Mouse (Mus musculus): ENCODE measurements around the gene Gipc2. TPM values are rescaled to one million over a fixed set of nuclear protein-coding genes. Genes with fewer than 3 reads are reported as not detected.
A peak's percentile ranks its signal among the peaks of the same experiment; 100 is the strongest.
"Not testable (repeated sequence)": the region's sequence is repeated elsewhere in the genome, so short reads cannot be mapped to it uniquely, and the experiment has no call there.

The Gipc2 gene
- polyA plus RNA-seq, 1 experiment from 2014 or later: 17.8 TPM

GRCm38 (mm10) chr3:152204577-152204976 lies 38.5 kb upstream of the Gipc2 start:
- ATAC-seq (ENCODE audit: low read depth): no peak
- no peak overlapping the region for H3K4me2 ChIP-seq (ENCODE audit: low read depth, low read length)
- WGBS (ENCODE audit: insufficient replicate concordance): 60% methylated on average over 3 of the region's 3 CpGs
- peaks cover 13% of the 10 kb centered on the region for H3K4me1 ChIP-seq (ENCODE audit: control insufficient read depth, low read depth, low read length)
- no peaks in the 10 kb centered on the region; the same call in 1 of the 2 replicates for H3K36me3 ChIP-seq (ENCODE audit: control insufficient read depth, insufficient read depth)
- no peaks in the 10 kb centered on the region for H3K9me3 ChIP-seq (replicated peaks; ENCODE audit: control insufficient read depth, low read length)
- H3K27me3 ChIP-seq (ENCODE audit: control insufficient read depth, insufficient read depth, low read depth, low read length): no peaks in the 10 kb centered on the region
- no peak overlapping the region for H3K4me3 ChIP-seq (ENCODE audit: low read depth, low read length)
- no peak overlapping the region for H3K9ac ChIP-seq (ENCODE audit: low read depth, low read length)
- H3K27ac ChIP-seq (ENCODE audit: low read length): no peak overlapping the region

- ATAC-seq (ENCODE audit: low read depth): no peak
- H3K27ac ChIP-seq (ENCODE audit: low read length): no peak overlapping the region
- H3K27me3 ChIP-seq (ENCODE audit: control insufficient read depth, insufficient read depth, low read depth, low read length): no peaks in the 10 kb centered on the region
- H3K4me2 ChIP-seq (ENCODE audit: low read depth, low read length): no peak overlapping the region
- H3K9me3 ChIP-seq (replicated peaks; ENCODE audit: control insufficient read depth, low read length): no peaks in the 10 kb centered on the region
- WGBS (ENCODE audit: insufficient replicate concordance): 36% methylated on average over 3 of the region's 3 CpGs
- H3K9ac ChIP-seq (ENCODE audit: low read depth, low read length): no peak overlapping the region
- H3K4me3 ChIP-seq (ENCODE audit: low read depth, low read length): no peak overlapping the region
- H3K4me1 ChIP-seq (ENCODE audit: control insufficient read depth, low read depth, low read length): peaks cover 15% of the 10 kb centered on the region
- no peaks in the 10 kb centered on the region; the same call in 1 of the 2 replicates for H3K36me3 ChIP-seq (ENCODE audit: control insufficient read depth, insufficient read depth)
These were observed 38.0 kb upstream of the Gipc2 start for GRCm38 (mm10) chr3:152203996-152204395.

- Histone ChIP-seq H3K27me3 (ENCODE audit: control insufficient read depth, insufficient read depth, low read depth, low read length) (no peaks in the 10 kb centered on the region), H3K4me1 (ENCODE audit: control insufficient read depth, low read depth, low read length) (peaks cover 11% of the 10 kb centered on the region), H3K27ac (ENCODE audit: low read length) (no peak overlapping the region), H3K9ac (ENCODE audit: low read depth, low read length) (no peak overlapping the region), H3K36me3 (ENCODE audit: control insufficient read depth, insufficient read depth) (no peaks in the 10 kb centered on the region; the same call in 1 of the 2 replicates), H3K4me2 (ENCODE audit: low read depth, low read length) (no peak overlapping the region), H3K9me3 (replicated peaks; ENCODE audit: control insufficient read depth, low read length) (no peaks in the 10 kb centered on the region), H3K4me3 (ENCODE audit: low read depth, low read length) (no peak overlapping the region)
- WGBS (ENCODE audit: insufficient replicate concordance): 63% methylated on average over 6 of the region's 6 CpGs
- no peak for ATAC-seq (ENCODE audit: low read depth)
These were observed 37.4 kb upstream of the Gipc2 start for GRCm38 (mm10) chr3:152203411-152203810.

- H3K9me3 ChIP-seq (replicated peaks; ENCODE audit: control insufficient read depth, low read length): no peaks in the 10 kb centered on the region
- no peak overlapping the region for H3K4me2 ChIP-seq (ENCODE audit: low read depth, low read length)
- no peaks in the 10 kb centered on the region for H3K27me3 ChIP-seq (ENCODE audit: control insufficient read depth, insufficient read depth, low read depth, low read length)
- H3K4me1 ChIP-seq (ENCODE audit: control insufficient read depth, low read depth, low read length): peaks cover 6% of the 10 kb centered on the region
- H3K4me3 ChIP-seq (ENCODE audit: low read depth, low read length): no peak overlapping the region
- no peak overlapping the region for H3K27ac ChIP-seq (ENCODE audit: low read length)
- ATAC-seq (ENCODE audit: low read depth): no peak
- no peaks in the 10 kb centered on the region; the same call in 1 of the 2 replicates for H3K36me3 ChIP-seq (ENCODE audit: control insufficient read depth, insufficient read depth)
- H3K9ac ChIP-seq (ENCODE audit: low read depth, low read length): no peak overlapping the region
These were observed 36.9 kb upstream of the Gipc2 start for GRCm38 (mm10) chr3:152202942-152203341.

GRCm38 (mm10) chr3:152201651-152202050 lies 35.6 kb upstream of the Gipc2 start:
- no peak for ATAC-seq (ENCODE audit: low read depth)
- Histone ChIP-seq H3K4me3 (ENCODE audit: low read depth, low read length) (no peak overlapping the region), H3K36me3 (ENCODE audit: control insufficient read depth, insufficient read depth) (no peaks in the 10 kb centered on the region; the same call in 1 of the 2 replicates), H3K27ac (ENCODE audit: low read length) (peak overlapping the region; percentile 79), H3K4me2 (ENCODE audit: low read depth, low read length) (no peak overlapping the region), H3K27me3 (ENCODE audit: control insufficient read depth, insufficient read depth, low read depth, low read length) (no peaks in the 10 kb centered on the region), H3K9ac (ENCODE audit: low read depth, low read length) (no peak overlapping the region), H3K9me3 (replicated peaks; ENCODE audit: control insufficient read depth, low read length) (no peaks in the 10 kb centered on the region), H3K4me1 (ENCODE audit: control insufficient read depth, low read depth, low read length) (peaks cover 3% of the 10 kb centered on the region; the same call in 1 of the 2 replicates)
- 82% methylated on average over 2 of the region's 2 CpGs for WGBS (ENCODE audit: insufficient replicate concordance)

GRCm38 (mm10) chr3:152201181-152201580 lies 35.2 kb upstream of the Gipc2 start:
- no peak overlapping the region for H3K4me2 ChIP-seq (ENCODE audit: low read depth, low read length)
- H3K27ac ChIP-seq (ENCODE audit: low read length): peak overlapping the region; percentile 79

GRCm38 (mm10) chr3:152199125-152199524 lies 33.1 kb upstream of the Gipc2 start:
- H3K27ac ChIP-seq (ENCODE audit: low read length): no peak overlapping the region; the same call in 1 of the 2 replicates
- no peak overlapping the region for H3K9ac ChIP-seq (ENCODE audit: low read depth, low read length)
- peak overlapping the region; percentile 31 for H3K4me3 ChIP-seq (ENCODE audit: low read depth, low read length)
- H3K4me2 ChIP-seq (ENCODE audit: low read depth, low read length): peak overlapping the region; percentile 46
- no peaks in the 10 kb centered on the region; the same call in 1 of the 2 replicates for H3K36me3 ChIP-seq (ENCODE audit: control insufficient read depth, insufficient read depth)
- no peak for ATAC-seq (ENCODE audit: low read depth)
- no peaks in the 10 kb centered on the region for H3K9me3 ChIP-seq (replicated peaks; ENCODE audit: control insufficient read depth, low read length)
- peaks cover 3% of the 10 kb centered on the region; the same call in 1 of the 2 replicates for H3K4me1 ChIP-seq (ENCODE audit: control insufficient read depth, low read depth, low read length)
- H3K27me3 ChIP-seq (ENCODE audit: control insufficient read depth, insufficient read depth, low read depth, low read length): no peaks in the 10 kb centered on the region
- 55% methylated on average over 3 of the region's 3 CpGs for WGBS (ENCODE audit: insufficient replicate concordance)

More at GRCm38 (mm10) chr3:152201181-152201580, 35.2 kb upstream of the Gipc2 start:
- WGBS (ENCODE audit: insufficient replicate concordance): 79% methylated on average over 3 of the region's 3 CpGs
- Histone ChIP-seq H3K9ac (ENCODE audit: low read depth, low read length) (no peak overlapping the region), H3K4me3 (ENCODE audit: low read depth, low read length) (no peak overlapping the region), H3K27me3 (ENCODE audit: control insufficient read depth, insufficient read depth, low read depth, low read length) (no peaks in the 10 kb centered on the region), H3K4me1 (ENCODE audit: control insufficient read depth, low read depth, low read length) (peaks cover 3% of the 10 kb centered on the region; the same call in 1 of the 2 replicates), H3K36me3 (ENCODE audit: control insufficient read depth, insufficient read depth) (no peaks in the 10 kb centered on the region; the same call in 1 of the 2 replicates), H3K9me3 (replicated peaks; ENCODE audit: control insufficient read depth, low read length) (no peaks in the 10 kb centered on the region)
- peak; percentile 48 for ATAC-seq (ENCODE audit: low read depth)

- peak; percentile 81 for ATAC-seq (ENCODE audit: low read depth)
- 19% methylated on average over 2 of the region's 2 CpGs for WGBS (ENCODE audit: insufficient replicate concordance)
- H3K4me3 ChIP-seq (ENCODE audit: low read depth, low read length): peak overlapping the region; percentile 61
These were observed 31.2 kb upstream of the Gipc2 start for GRCm38 (mm10) chr3:152197246-152197645.

GRCm38 (mm10) chr3:152193635-152194097 lies 27.6 kb upstream of the Gipc2 start:
- peak overlapping the region; percentile 62 for H3K4me2 ChIP-seq (ENCODE audit: low read depth, low read length)
- H3K36me3 ChIP-seq (ENCODE audit: control insufficient read depth, insufficient read depth): no peaks in the 10 kb centered on the region
- H3K27me3 ChIP-seq (ENCODE audit: control insufficient read depth, insufficient read depth, low read depth, low read length): no peaks in the 10 kb centered on the region
- H3K27ac ChIP-seq (ENCODE audit: low read length): peak overlapping the region; percentile 98
- peak overlapping the region; percentile 84 for H3K9ac ChIP-seq (ENCODE audit: low read depth, low read length)
- H3K4me3 ChIP-seq (ENCODE audit: low read depth, low read length): peak overlapping the region; percentile 79
- under 1% methylated on average over 17 of the region's 17 CpGs for WGBS (ENCODE audit: insufficient replicate concordance)
- H3K9me3 ChIP-seq (replicated peaks; ENCODE audit: control insufficient read depth, low read length): no peaks in the 10 kb centered on the region
- ATAC-seq (ENCODE audit: low read depth): peak; percentile 93
- H3K4me1 ChIP-seq (ENCODE audit: control insufficient read depth, low read depth, low read length): peaks cover 16% of the 10 kb centered on the region

More at GRCm38 (mm10) chr3:152197246-152197645, 31.2 kb upstream of the Gipc2 start:
- Histone ChIP-seq H3K9ac (ENCODE audit: low read depth, low read length) (peak overlapping the region; percentile 50), H3K4me2 (ENCODE audit: low read depth, low read length) (peak overlapping the region; percentile 60), H3K27ac (ENCODE audit: low read length) (peak overlapping the region; percentile 94)
- not testable (repeated sequence) for H3K27me3 ChIP-seq (ENCODE audit: control insufficient read depth, insufficient read depth, low read depth, low read length); H3K4me1 ChIP-seq (ENCODE audit: control insufficient read depth, low read depth, low read length); H3K9me3 ChIP-seq (replicated peaks; ENCODE audit: control insufficient read depth, low read length); H3K36me3 ChIP-seq (ENCODE audit: control insufficient read depth, insufficient read depth)

Measured in liver, embryonic 16.5 days (tissue).